Mouse (Mus musculus): ENCODE data around the gene Fut9.

Gene Fut9

DNA sequence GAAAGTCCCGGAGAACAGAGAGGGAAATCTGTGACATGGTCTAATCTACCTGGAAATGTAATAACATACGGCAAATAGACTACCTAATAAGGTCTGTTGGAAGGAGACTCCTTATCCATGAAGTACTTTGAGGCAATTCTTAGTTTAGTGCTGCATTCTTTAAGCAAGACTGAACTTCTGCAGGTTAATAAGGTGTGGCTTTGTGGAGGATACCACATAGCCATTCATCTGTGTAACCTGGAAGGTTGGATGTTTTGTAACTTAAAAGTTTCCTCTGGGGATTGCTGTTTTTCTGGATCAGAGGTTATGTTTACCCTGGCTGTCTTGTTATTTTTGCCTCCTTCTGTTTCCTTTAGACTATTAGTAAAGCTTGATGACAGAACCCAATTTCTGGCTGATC is 166.8 kb downstream of the Fut9 start:
- H3K4me1 ChIP-seq (replicated peaks; ENCODE audit: low read depth, low read length), result no peaks in the 10 kb centered on the region
- H3K9me3 ChIP-seq (ENCODE audit: low read length), result no peaks in the 10 kb centered on the region
- H3K27me3 ChIP-seq (ENCODE audit: insufficient read depth, low read length), result no peaks in the 10 kb centered on the region
- no peak overlapping the region for H3K4me3 ChIP-seq (replicated peaks; ENCODE audit: low read length)
- no peaks in the 10 kb centered on the region for H3K36me3 ChIP-seq (ENCODE audit: insufficient read depth, low read length)
- no peak for TF ChIP-seq POU5F1 (IDR thresholded peaks at IDR 0.05; ENCODE audit: borderline replicate concordance, low read length)
- TF ChIP-seq NANOG (IDR thresholded peaks at IDR 0.05; ENCODE audit: borderline replicate concordance, low read length), result no peak
- no peak for TF ChIP-seq CTCF (conservative IDR thresholded peaks at IDR 0.05; ENCODE audit: low read length)

DNA sequence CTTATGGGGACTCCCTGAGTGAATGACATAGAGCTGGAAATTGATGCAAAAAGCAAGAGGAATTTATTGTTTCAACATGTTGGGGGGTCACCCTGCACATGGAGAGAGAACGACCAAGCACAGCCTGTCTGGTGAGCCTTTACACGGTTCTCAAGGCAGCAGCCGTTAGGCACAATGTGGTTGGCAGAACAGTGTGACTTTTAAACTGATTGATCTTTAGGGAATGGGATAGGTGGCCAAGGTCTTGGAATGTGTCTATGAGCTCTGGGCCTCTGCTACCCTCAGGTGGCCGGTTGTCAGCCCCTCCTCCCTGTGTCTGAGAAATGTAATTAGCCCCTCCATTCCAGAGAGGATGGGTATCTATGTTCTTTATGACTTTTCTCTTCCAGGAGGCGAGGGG is 171.9 kb downstream of the Fut9 start:
- Histone ChIP-seq H3K4me3 (replicated peaks; ENCODE audit: low read length) (no peak overlapping the region), H3K4me1 (replicated peaks; ENCODE audit: low read depth, low read length) (no peaks in the 10 kb centered on the region), H3K27me3 (ENCODE audit: insufficient read depth, low read length) (no peaks in the 10 kb centered on the region), H3K9me3 (ENCODE audit: low read length) (no peaks in the 10 kb centered on the region), H3K36me3 (ENCODE audit: insufficient read depth, low read length) (no peaks in the 10 kb centered on the region)
- no peak for TF ChIP-seq CTCF (conservative IDR thresholded peaks at IDR 0.05; ENCODE audit: low read length)
- no peak for TF ChIP-seq NANOG (IDR thresholded peaks at IDR 0.05; ENCODE audit: borderline replicate concordance, low read length)
- no peak for TF ChIP-seq POU5F1 (IDR thresholded peaks at IDR 0.05; ENCODE audit: borderline replicate concordance, low read length)

DNA sequence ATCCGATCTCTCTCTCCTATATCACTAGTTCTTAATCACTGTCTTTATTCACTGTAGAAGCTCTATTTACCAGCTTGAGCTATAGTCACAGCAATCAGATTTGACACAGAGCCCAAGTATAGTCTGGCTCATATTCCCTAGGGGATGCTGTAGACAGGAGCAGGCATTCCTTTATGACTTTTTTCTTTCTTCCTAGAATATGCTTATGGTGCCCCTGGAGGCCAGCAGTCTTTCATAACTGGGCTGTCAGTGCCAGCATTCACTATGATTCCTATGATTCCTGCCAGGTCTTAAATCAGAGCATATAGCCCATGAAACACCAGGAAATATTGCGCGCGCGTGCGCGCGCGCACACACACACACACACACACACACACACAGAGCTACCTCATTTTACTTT is 172.6 kb downstream of the Fut9 start:
- H3K9me3 ChIP-seq (ENCODE audit: low read length), result no peaks in the 10 kb centered on the region
- no peaks in the 10 kb centered on the region for H3K27me3 ChIP-seq (ENCODE audit: insufficient read depth, low read length)
- TF ChIP-seq CTCF (conservative IDR thresholded peaks at IDR 0.05; ENCODE audit: low read length), result no peak
- TF ChIP-seq POU5F1 (IDR thresholded peaks at IDR 0.05; ENCODE audit: borderline replicate concordance, low read length), result no peak
- TF ChIP-seq NANOG (IDR thresholded peaks at IDR 0.05; ENCODE audit: borderline replicate concordance, low read length), result no peak
- H3K4me3 ChIP-seq (replicated peaks; ENCODE audit: low read length), result no peak overlapping the region
- no peaks in the 10 kb centered on the region for H3K36me3 ChIP-seq (ENCODE audit: insufficient read depth, low read length)
- H3K4me1 ChIP-seq (replicated peaks; ENCODE audit: low read depth, low read length), result no peaks in the 10 kb centered on the region

DNA sequence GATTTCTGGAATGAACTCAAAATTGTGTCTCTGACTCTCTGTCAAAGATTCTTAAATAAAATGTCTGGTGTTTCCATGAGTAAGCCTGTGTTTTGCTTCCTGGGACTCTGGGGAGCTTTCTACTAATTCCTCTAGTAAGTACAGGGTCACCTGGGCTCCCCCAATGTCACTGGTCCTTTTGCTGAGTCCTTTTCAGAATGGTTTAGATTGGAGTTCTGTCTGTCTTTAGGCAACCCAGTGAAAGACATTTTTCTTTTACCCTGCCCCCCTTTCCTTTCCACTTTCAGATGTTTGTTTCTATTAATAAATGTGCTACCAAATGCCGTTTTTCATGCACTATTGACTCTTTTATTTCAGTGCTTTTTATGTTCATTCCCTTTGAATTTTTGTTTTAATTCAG is 173.0 kb downstream of the Fut9 start:
- Histone ChIP-seq H3K4me3 (replicated peaks; ENCODE audit: low read length) (no peak overlapping the region), H3K4me1 (replicated peaks; ENCODE audit: low read depth, low read length) (no peaks in the 10 kb centered on the region), H3K9me3 (ENCODE audit: low read length) (no peaks in the 10 kb centered on the region), H3K36me3 (ENCODE audit: insufficient read depth, low read length) (no peaks in the 10 kb centered on the region), H3K27me3 (ENCODE audit: insufficient read depth, low read length) (no peaks in the 10 kb centered on the region)
- TF ChIP-seq POU5F1 (IDR thresholded peaks at IDR 0.05; ENCODE audit: borderline replicate concordance, low read length) (no peak), CTCF (conservative IDR thresholded peaks at IDR 0.05; ENCODE audit: low read length) (no peak), NANOG (IDR thresholded peaks at IDR 0.05; ENCODE audit: borderline replicate concordance, low read length) (no peak)

DNA sequence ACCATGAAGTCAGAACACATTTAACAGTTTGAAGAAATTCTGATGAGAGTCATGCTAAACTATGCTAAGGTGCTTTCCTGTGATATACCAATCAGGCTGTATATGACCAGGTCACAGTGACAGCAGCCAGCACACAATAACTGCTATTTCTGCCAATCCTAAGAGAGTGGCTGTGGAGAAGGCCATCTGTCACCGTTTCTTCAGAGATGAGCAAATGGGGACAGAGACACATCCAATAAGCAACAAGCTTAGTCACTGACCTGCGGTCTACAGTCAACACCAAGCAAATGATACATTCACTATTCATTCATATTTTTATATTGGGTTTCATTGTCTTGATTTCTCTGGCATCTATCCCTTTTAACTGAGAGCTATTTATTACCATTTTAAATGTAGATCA is 176.9 kb downstream of the Fut9 start:
- no peaks in the 10 kb centered on the region for H3K9me3 ChIP-seq (ENCODE audit: low read length)
- H3K36me3 ChIP-seq (ENCODE audit: insufficient read depth, low read length), result peaks cover 10% of the 10 kb centered on the region
- H3K27me3 ChIP-seq (ENCODE audit: insufficient read depth, low read length), result no peaks in the 10 kb centered on the region
- TF ChIP-seq NANOG (IDR thresholded peaks at IDR 0.05; ENCODE audit: borderline replicate concordance, low read length), result no peak
- TF ChIP-seq POU5F1 (IDR thresholded peaks at IDR 0.05; ENCODE audit: borderline replicate concordance, low read length), result no peak
- TF ChIP-seq CTCF (conservative IDR thresholded peaks at IDR 0.05; ENCODE audit: low read length), result no peak
- no peak overlapping the region for H3K4me3 ChIP-seq (replicated peaks; ENCODE audit: low read length)
- no peaks in the 10 kb centered on the region for H3K4me1 ChIP-seq (replicated peaks; ENCODE audit: low read depth, low read length)

DNA sequence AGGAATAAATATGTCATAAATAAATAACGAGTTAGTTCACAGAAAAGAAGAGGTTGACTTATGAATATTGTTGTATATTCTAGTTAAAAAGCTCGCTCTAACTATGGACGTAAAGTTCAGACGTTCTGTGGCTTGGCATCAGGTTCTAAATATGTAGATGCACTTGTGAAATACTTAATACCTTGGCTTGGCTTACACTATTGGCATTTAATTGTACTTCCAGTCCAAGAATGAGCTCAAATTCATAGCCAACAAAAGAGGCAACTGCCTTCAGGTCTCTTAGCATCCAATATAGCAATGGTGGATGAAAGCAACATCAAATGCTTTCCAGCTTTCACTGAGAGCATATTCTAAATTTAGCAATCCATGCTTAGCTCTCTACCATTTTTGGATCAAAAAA is 182.7 kb downstream of the Fut9 start:
- Histone ChIP-seq H3K9me3 (ENCODE audit: low read length) (no peaks in the 10 kb centered on the region), H3K36me3 (ENCODE audit: insufficient read depth, low read length) (peaks cover 10% of the 10 kb centered on the region), H3K4me1 (replicated peaks; ENCODE audit: low read depth, low read length) (no peaks in the 10 kb centered on the region), H3K4me3 (replicated peaks; ENCODE audit: low read length) (no peak overlapping the region), H3K27me3 (ENCODE audit: insufficient read depth, low read length) (no peaks in the 10 kb centered on the region)
- TF ChIP-seq POU5F1 (IDR thresholded peaks at IDR 0.05; ENCODE audit: borderline replicate concordance, low read length) (no peak), CTCF (conservative IDR thresholded peaks at IDR 0.05; ENCODE audit: low read length) (no peak), NANOG (IDR thresholded peaks at IDR 0.05; ENCODE audit: borderline replicate concordance, low read length) (no peak)

DNA sequence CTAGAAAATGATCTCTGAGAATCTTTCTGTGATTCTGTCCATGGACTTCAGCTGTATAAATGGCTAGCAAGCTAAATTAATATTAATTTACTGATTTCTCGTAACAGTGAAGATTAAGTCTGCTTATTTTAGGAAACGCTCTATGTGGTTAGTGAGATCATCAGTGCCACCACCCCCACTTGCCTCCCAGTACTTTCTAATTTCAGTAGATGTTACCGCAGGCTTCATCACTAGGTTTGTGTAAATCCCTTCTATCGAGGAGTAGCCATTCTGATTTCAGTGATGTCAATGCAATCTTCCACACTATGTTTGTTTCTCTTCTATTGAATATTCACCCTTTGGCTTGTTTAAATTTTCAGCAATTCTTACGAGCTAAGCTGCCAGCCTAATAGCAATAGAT is 186.6 kb downstream of the Fut9 start:
- H3K4me1 ChIP-seq (replicated peaks; ENCODE audit: low read depth, low read length), result no peaks in the 10 kb centered on the region
- no peaks in the 10 kb centered on the region for H3K9me3 ChIP-seq (ENCODE audit: low read length)
- H3K27me3 ChIP-seq (ENCODE audit: insufficient read depth, low read length), result no peaks in the 10 kb centered on the region
- H3K4me3 ChIP-seq (replicated peaks; ENCODE audit: low read length), result no peak overlapping the region
- H3K36me3 ChIP-seq (ENCODE audit: insufficient read depth, low read length), result no peaks in the 10 kb centered on the region
- TF ChIP-seq POU5F1 (IDR thresholded peaks at IDR 0.05; ENCODE audit: borderline replicate concordance, low read length), result no peak

DNA sequence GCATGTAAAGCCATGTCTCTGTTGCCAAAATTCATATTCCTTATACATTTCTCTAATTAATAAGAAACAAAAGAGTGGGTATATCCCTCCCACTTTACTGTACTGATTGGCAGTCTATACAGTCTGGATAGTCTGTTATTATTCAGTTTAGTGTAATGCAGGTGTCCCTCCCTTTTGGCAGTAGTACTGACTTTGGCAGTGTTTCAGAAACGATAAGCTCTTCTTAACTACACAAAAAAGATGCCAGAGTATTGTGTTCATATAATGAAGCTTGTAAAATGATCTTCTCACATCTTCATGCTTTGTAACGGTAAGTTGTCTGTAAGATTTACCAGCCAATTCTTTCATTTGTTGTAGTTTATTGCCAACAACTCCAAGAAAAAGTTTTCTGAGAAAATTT is 189.6 kb downstream of the Fut9 start:
- no peaks in the 10 kb centered on the region for H3K9me3 ChIP-seq (ENCODE audit: low read length)
- no peak overlapping the region for H3K4me3 ChIP-seq (replicated peaks; ENCODE audit: low read length)
- H3K27me3 ChIP-seq (ENCODE audit: insufficient read depth, low read length), result no peaks in the 10 kb centered on the region
- H3K36me3 ChIP-seq (ENCODE audit: insufficient read depth, low read length), result no peaks in the 10 kb centered on the region
- H3K4me1 ChIP-seq (replicated peaks; ENCODE audit: low read depth, low read length), result no peaks in the 10 kb centered on the region
- TF ChIP-seq POU5F1 (IDR thresholded peaks at IDR 0.05; ENCODE audit: borderline replicate concordance, low read length), result no peak
- TF ChIP-seq CTCF (conservative IDR thresholded peaks at IDR 0.05; ENCODE audit: low read length), result no peak
- TF ChIP-seq NANOG (IDR thresholded peaks at IDR 0.05; ENCODE audit: borderline replicate concordance, low read length), result no peak

DNA sequence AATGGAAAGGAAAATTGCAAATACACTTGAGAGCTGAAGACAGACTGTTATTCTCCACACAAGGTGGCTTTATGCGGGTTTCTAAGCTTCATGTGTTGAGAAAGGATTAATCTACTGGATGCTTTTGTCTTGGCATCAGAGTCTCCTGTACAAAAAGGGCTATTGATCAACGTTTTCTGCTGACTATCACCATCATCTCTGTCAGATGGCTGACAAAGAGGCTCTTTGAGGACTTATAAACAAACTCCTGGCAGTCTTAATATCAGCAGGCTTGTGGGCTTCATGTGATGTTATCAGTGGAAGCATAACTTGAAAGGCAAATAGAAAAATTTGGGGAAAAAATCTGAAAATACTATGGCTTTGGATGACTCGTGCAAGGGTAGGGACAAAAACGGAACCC is 206.8 kb downstream of the Fut9 start:
- Histone ChIP-seq H3K4me3 (replicated peaks; ENCODE audit: low read length) (no peak overlapping the region), H3K4me1 (replicated peaks; ENCODE audit: low read depth, low read length) (no peaks in the 10 kb centered on the region), H3K9me3 (ENCODE audit: low read length) (peaks cover 18% of the 10 kb centered on the region), H3K36me3 (ENCODE audit: insufficient read depth, low read length) (no peaks in the 10 kb centered on the region), H3K27me3 (ENCODE audit: insufficient read depth, low read length) (no peaks in the 10 kb centered on the region)
- TF ChIP-seq NANOG (IDR thresholded peaks at IDR 0.05; ENCODE audit: borderline replicate concordance, low read length) (no peak), POU5F1 (IDR thresholded peaks at IDR 0.05; ENCODE audit: borderline replicate concordance, low read length) (no peak)
